Mouse (Mus musculus): Measurements from ENCODE around the gene Gm21616. TPM values are rescaled to one million over a fixed set of nuclear protein-coding genes. Genes with fewer than 3 reads are reported as not detected.
"Not testable (repeated sequence)": the region's sequence is repeated elsewhere in the genome, so short reads cannot be mapped to it uniquely, and the experiment has no call there.

Gm21616 gene
- polyA plus RNA-seq (2012; rRNA removed), result not detected in 2 replicates

DNA sequence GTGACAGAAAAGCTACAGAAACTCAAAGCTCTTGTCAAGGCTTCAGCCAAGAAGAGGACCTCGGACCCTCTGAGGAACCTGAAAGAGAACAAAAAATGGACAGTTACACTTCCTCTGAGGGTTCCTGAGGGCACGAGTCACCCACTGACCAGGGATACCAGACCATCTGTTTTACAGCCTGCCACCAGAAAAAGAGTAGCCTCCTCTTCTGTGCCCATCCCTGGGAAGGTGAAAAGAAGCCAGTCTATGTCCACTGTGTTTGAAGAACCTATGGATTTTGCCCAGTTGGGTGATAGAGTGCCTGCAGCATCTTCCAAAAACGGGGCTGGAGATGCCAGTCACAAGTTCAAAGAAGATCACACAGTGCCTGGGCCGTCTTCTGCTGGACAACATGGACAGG, at the start of gene Gm21616:
Gene Gm21616, plus strand, starts transcription at position 301 of the 400 bp plus-strand sequence.
- not testable (repeated sequence) for H3K36me3 ChIP-seq (ENCODE audit: control insufficient read depth, insufficient read depth, low read length); H3K4me3 ChIP-seq (ENCODE audit: extremely low read depth, insufficient read depth, insufficient read length); H3K4me1 ChIP-seq (ENCODE audit: control insufficient read depth, insufficient read depth, insufficient read length); H3K27ac ChIP-seq (ENCODE audit: insufficient read depth, low read length); H3K27me3 ChIP-seq (ENCODE audit: control insufficient read depth, insufficient read depth, low read length); DNase-seq (ENCODE audit: low read depth in 1 of 2, low spot score in 2 of 2)
- no CpG with 5 or more reads among the region's 4 CpGs for WGBS

Measured in spleen, adult 2 months (tissue).